In genomic region chr7:82793111-82793510, GRCm38 (mm10) we compare ENCODE assay signal across 31 mouse cellular contexts.
DNase-seq lines count a peak whose midpoint lies in the region; ATAC-seq and TF ChIP-seq lines count a peak whose summit lies in the region.
"Had no signal": no experiment of that assay in that cellular context is flagged by ENCODE, and none has a peak within 500 bp of the region (broad histone marks: within the 10 kb centered on the region; RNA-seq: fewer than 3 reads in every experiment).

No protein-coding gene starts in this region.

- H3K9me3 ChIP-seq in forebrain, embryonic 11.5 days (ENCODE audit: control insufficient read depth, low read length) = no peaks in the 10 kb centered on the region
- no peaks in the 10 kb centered on the region for H3K9me3 ChIP-seq in forebrain, embryonic 15.5 days
- no peaks in the 10 kb centered on the region for H3K9me3 ChIP-seq in hindbrain, embryonic 12.5 days (replicated peaks)
- H3K9me3 ChIP-seq: embryonic facial prominence, embryonic 10.5 days; embryonic facial prominence, embryonic 13.5 days; forebrain, embryonic 13.5 days; G1E; heart, embryonic 10.5 days; heart, embryonic 13.5 days; hindbrain, embryonic 13.5 days; intestine, embryonic 15.5 days had no signal

- no peak overlapping the region for H3K4me3 ChIP-seq in forebrain, embryonic 11.5 days (ENCODE audit: low read depth, low read length)
- no peak overlapping the region for H3K4me3 ChIP-seq in forebrain, embryonic 15.5 days
- H3K4me3 ChIP-seq in gastrocnemius, adult 2 months = no peak overlapping the region
- no peak overlapping the region for H3K4me3 ChIP-seq in hindbrain, embryonic 12.5 days
- H3K4me3 ChIP-seq: embryonic facial prominence, embryonic 10.5 days; embryonic facial prominence, embryonic 13.5 days; erythroblast, embryonic 14.5 days; forebrain, embryonic 13.5 days; heart, adult 2 months; heart, embryonic 10.5 days; heart, embryonic 13.5 days; hindbrain, embryonic 13.5 days; intestine, embryonic 15.5 days had no signal

- ATAC-seq in forebrain, embryonic 11.5 days (replicated peaks; ENCODE audit: low FRiP score) = no peak
- ATAC-seq in forebrain, embryonic 15.5 days (replicated peaks) = no peak
- ATAC-seq in hindbrain, embryonic 12.5 days (ENCODE audit: low FRiP score) = no peak
- ATAC-seq: activated CD4-positive, CD25-positive, alpha-beta regulatory T cell, adult 4 months; forebrain, embryonic 13.5 days; forebrain, postnatal 0 days; hindbrain, embryonic 16.5 days; intestine, embryonic 15.5 days; Patski had no signal

- no peak overlapping the region for H3K4me2 ChIP-seq in forebrain, embryonic 11.5 days (ENCODE audit: low read depth, low read length, severe bottlenecking)
- no peak overlapping the region for H3K4me2 ChIP-seq in forebrain, embryonic 15.5 days (replicated peaks)
- H3K4me2 ChIP-seq in hindbrain, embryonic 12.5 days (replicated peaks) = no peak overlapping the region
- H3K4me2 ChIP-seq: embryonic facial prominence, embryonic 13.5 days; forebrain, embryonic 13.5 days; heart, embryonic 13.5 days; hindbrain, embryonic 13.5 days; intestine, embryonic 15.5 days had no signal

- H3K9ac ChIP-seq in forebrain, embryonic 11.5 days (ENCODE audit: low read length) = no peak overlapping the region
- H3K9ac ChIP-seq in forebrain, embryonic 15.5 days (replicated peaks) = no peak overlapping the region
- H3K9ac ChIP-seq in hindbrain, embryonic 12.5 days = no peak overlapping the region
- H3K9ac ChIP-seq: embryonic facial prominence, embryonic 13.5 days; forebrain, embryonic 13.5 days; forebrain, postnatal 0 days; heart, embryonic 13.5 days; hindbrain, embryonic 13.5 days; intestine, embryonic 15.5 days had no signal

- intact Hi-C loops in gastrocnemius, adult 2 months (cut with DNase I) = no loop called here

- no peak overlapping the region for H3K27ac ChIP-seq in forebrain, embryonic 11.5 days (ENCODE audit: low read depth, low read length)
- H3K27ac ChIP-seq in forebrain, embryonic 15.5 days (replicated peaks) = no peak overlapping the region
- no peak overlapping the region for H3K27ac ChIP-seq in gastrocnemius, adult 2 months
- no peak overlapping the region for H3K27ac ChIP-seq in hindbrain, embryonic 12.5 days
- H3K27ac ChIP-seq: embryonic facial prominence, embryonic 10.5 days; embryonic facial prominence, embryonic 13.5 days; forebrain, embryonic 13.5 days; heart, adult 2 months; heart, embryonic 10.5 days; heart, embryonic 13.5 days; hindbrain, embryonic 13.5 days; intestine, embryonic 15.5 days had no signal

- H3K27me3 ChIP-seq in forebrain, embryonic 11.5 days (ENCODE audit: control insufficient read depth, insufficient read depth, low read length) = no peaks in the 10 kb centered on the region
- H3K27me3 ChIP-seq in forebrain, embryonic 15.5 days = no peaks in the 10 kb centered on the region
- H3K27me3 ChIP-seq in hindbrain, embryonic 12.5 days = no peaks in the 10 kb centered on the region
- H3K27me3 ChIP-seq: embryonic facial prominence, embryonic 13.5 days; forebrain, embryonic 13.5 days; heart, embryonic 13.5 days; hindbrain, embryonic 13.5 days; intestine, embryonic 15.5 days; Patski had no signal

- peak; percentile 6 for DNase-seq in forebrain, embryonic 11.5 days (ENCODE audit: low spot score)
- DNase-seq in A20 (ENCODE audit: low read depth, low spot score) = peak; percentile 60
- peak; percentile 72 for DNase-seq in ES-CJ7 (ENCODE audit: low read depth, low spot score)
- no peak for DNase-seq in gastrocnemius, adult 2 months
- DNase-seq: adrenal gland, adult 8-10 months; adrenal gland, postnatal 25 days; B cell, adult 2 months; cerebellum, adult 11-12 months; cerebellum, adult 8-10 months; cerebellum, postnatal 10 days; cerebellum, postnatal 36 days; embryo, embryonic 11 days; forebrain, postnatal 0 days; gastrocnemius, postnatal 25 days; heart, adult 2 months; heart, postnatal 14 days; kidney, adult 11 months had no signal

- no peaks in the 10 kb centered on the region for H3K4me1 ChIP-seq in forebrain, embryonic 11.5 days (replicated peaks; ENCODE audit: control insufficient read depth, insufficient read depth, low read length)
- no peaks in the 10 kb centered on the region for H3K4me1 ChIP-seq in forebrain, embryonic 15.5 days
- no peaks in the 10 kb centered on the region for H3K4me1 ChIP-seq in hindbrain, embryonic 12.5 days
- H3K4me1 ChIP-seq: forebrain, embryonic 13.5 days; heart, embryonic 13.5 days; hindbrain, embryonic 13.5 days had no signal

- H3K36me3 ChIP-seq in forebrain, embryonic 11.5 days (ENCODE audit: control insufficient read depth, insufficient read depth, low read length) = no peaks in the 10 kb centered on the region
- H3K36me3 ChIP-seq in forebrain, embryonic 15.5 days = no peaks in the 10 kb centered on the region
- no peaks in the 10 kb centered on the region for H3K36me3 ChIP-seq in hindbrain, embryonic 12.5 days
- H3K36me3 ChIP-seq: embryonic facial prominence, embryonic 10.5 days; embryonic facial prominence, embryonic 13.5 days; G1E; heart, embryonic 10.5 days; heart, embryonic 13.5 days; hindbrain, embryonic 13.5 days; intestine, embryonic 15.5 days had no signal

- WGBS in forebrain, embryonic 11.5 days = 85% methylated on average over 1 of the region's 1 CpGs
- 100% methylated on average over 1 of the region's 1 CpGs for WGBS in forebrain, embryonic 15.5 days
- 86% methylated on average over 1 of the region's 1 CpGs for WGBS in hindbrain, embryonic 12.5 days

- TF ChIP-seq CTCF in gastrocnemius, adult 2 months (IDR thresholded peaks at IDR 0.05) = no peak
